Mouse (Mus musculus) lung, embryonic 15.5 days (tissue): Measurements from ENCODE around the gene Zfand4. TPM values are rescaled to one million over a fixed set of nuclear protein-coding genes. Genes with fewer than 3 reads are reported as not detected.
"Not testable (repeated sequence)": the region's sequence is repeated elsewhere in the genome, so short reads cannot be mapped to it uniquely, and the experiment has no call there.

Experiments
- ATAC-seq: fragments of 200-750 bp; cut with Nextera tagmentation; 2 replicates; pipeline ENCODE4 v1.8.0; 2017; ENCODE audit warnings: moderate number of reproducible peaks, borderline replicate concordance; ENCODE audit not compliant: low FRiP score, low TSS enrichment; ENCODE audit errors: extremely low read depth
- H3K27ac ChIP-seq: fragments of 300-500 bp; sonication (generic); 2 replicates; pipeline ENCODE4 v1.5.1; 2015; ENCODE audit warnings: moderate library complexity, mild to moderate bottlenecking, inconsistent platforms
- H3K27me3 ChIP-seq: fragments of 300-500 bp; sonication (generic); 2 replicates; pipeline ENCODE4 v1.6.1; 2015; ENCODE audit warnings: inconsistent platforms
- H3K36me3 ChIP-seq: fragments of 300-500 bp; sonication (generic); 2 replicates; pipeline ENCODE4 v1.6.1; 2015; ENCODE audit warnings: inconsistent platforms
- H3K4me1 ChIP-seq: fragments of 300-500 bp; sonication (generic); 2 replicates; pipeline ENCODE4 v1.6.1; 2015; ENCODE audit warnings: inconsistent platforms
- H3K4me2 ChIP-seq: fragments of 300-500 bp; sonication (generic); 2 replicates; pipeline ENCODE4 v1.6.1; 2015; ENCODE audit warnings: inconsistent platforms, mild to moderate bottlenecking, moderate library complexity
- H3K4me3 ChIP-seq: fragments of 300-500 bp; sonication (generic); 2 replicates; pipeline ENCODE4 v1.5.1; 2015; ENCODE audit warnings: mild to moderate bottlenecking, inconsistent platforms
- H3K9ac ChIP-seq: fragments of 300-500 bp; sonication (generic); 2 replicates; pipeline ENCODE4 v1.6.1; 2015; ENCODE audit warnings: inconsistent platforms
- H3K9me3 ChIP-seq: fragments of 300-500 bp; sonication (generic); 2 replicates; pipeline ENCODE4 v1.6.1; 2016; ENCODE audit warnings: inconsistent platforms
- WGBS: fragments of 180-500 bp; shearing (Covaris S2); methylation state at CpG from one replicate; pipeline ENCODE4 v1.1.7; 2015; 5-methylcytosine and 5-hydroxymethylcytosine counted together
- polyA plus RNA-seq: library from polyadenylated mRNA; unstranded; fragments of >200 nt; fragmentation: Nextera tagmentation; extraction: Ambion mirVana; gene quantifications from 2 replicates; pipeline ENCODE4 v1.2.1, GENCODE M21; 2015

Gene Zfand4
- polyA plus RNA-seq, 1 experiment from 2014 or later, result 6.5 TPM

DNA sequence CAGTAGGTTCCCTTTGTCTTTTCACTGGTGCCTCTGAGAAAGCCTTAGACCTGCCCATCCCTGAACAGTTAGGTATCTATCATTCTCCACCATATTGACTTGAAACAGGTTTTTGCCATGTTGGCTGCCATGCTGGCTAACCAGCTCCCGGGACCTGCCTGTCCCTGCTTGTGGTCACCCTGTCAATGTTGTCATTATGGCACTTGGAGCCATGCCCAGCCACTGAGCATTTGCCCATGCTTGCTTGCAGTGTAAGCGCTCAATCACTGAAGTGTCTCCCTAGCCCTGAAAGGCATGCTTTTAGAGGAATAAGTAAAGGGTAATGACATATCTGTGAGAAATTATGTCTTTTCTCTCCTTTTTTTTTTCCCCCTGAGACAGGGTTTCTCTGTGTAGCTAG is 67.4 kb downstream of the Zfand4 start:
- no peaks in the 10 kb centered on the region for H3K9me3 ChIP-seq
- 77% methylated on average over 2 of the region's 2 CpGs for WGBS
- ATAC-seq, result no peak
- no peak overlapping the region for H3K4me3 ChIP-seq
- H3K36me3 ChIP-seq, result no peaks in the 10 kb centered on the region
- H3K4me1 ChIP-seq, result no peaks in the 10 kb centered on the region
- no peak overlapping the region for H3K9ac ChIP-seq
- no peak overlapping the region for H3K4me2 ChIP-seq
- peaks cover 1% of the 10 kb centered on the region; the same call in 1 of the 2 replicates for H3K27me3 ChIP-seq
- no peak overlapping the region for H3K27ac ChIP-seq

DNA sequence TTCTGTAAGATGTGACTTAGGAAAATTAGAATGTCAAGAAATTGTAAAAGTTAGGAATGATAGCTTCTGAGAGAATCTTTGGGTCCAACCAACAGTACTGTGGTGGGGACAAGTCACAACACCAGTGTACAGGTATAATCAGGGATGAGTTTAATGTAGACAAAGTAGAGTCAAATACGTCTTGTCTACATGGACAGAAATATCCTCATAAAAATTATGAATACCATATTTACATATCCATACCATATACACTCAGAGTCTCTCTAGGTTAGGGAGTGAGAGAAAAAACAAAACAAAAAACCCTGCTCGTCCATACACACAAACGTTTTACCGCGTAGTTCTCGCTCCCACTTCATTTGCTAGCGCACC is 73.4 kb downstream of the Zfand4 start:
- Histone ChIP-seq H3K36me3 (no peaks in the 10 kb centered on the region), H3K27me3 (peaks cover 3% of the 10 kb centered on the region; the same call in 1 of the 2 replicates), H3K4me1 (0 out of 2 replicates have a peak, but pooled peaks cover 2% of the 10 kb centered on the region), H3K9ac (peak overlapping the region; percentile 31; the same call in 1 of the 2 replicates), H3K4me2 (peak overlapping the region; percentile 68), H3K9me3 (no peaks in the 10 kb centered on the region), H3K4me3 (peak overlapping the region; percentile 100), H3K27ac (no peak overlapping the region)
- ATAC-seq, result no peak; the same call in 1 of the 2 replicates
- 1% methylated on average over 7 of the region's 7 CpGs for WGBS

DNA sequence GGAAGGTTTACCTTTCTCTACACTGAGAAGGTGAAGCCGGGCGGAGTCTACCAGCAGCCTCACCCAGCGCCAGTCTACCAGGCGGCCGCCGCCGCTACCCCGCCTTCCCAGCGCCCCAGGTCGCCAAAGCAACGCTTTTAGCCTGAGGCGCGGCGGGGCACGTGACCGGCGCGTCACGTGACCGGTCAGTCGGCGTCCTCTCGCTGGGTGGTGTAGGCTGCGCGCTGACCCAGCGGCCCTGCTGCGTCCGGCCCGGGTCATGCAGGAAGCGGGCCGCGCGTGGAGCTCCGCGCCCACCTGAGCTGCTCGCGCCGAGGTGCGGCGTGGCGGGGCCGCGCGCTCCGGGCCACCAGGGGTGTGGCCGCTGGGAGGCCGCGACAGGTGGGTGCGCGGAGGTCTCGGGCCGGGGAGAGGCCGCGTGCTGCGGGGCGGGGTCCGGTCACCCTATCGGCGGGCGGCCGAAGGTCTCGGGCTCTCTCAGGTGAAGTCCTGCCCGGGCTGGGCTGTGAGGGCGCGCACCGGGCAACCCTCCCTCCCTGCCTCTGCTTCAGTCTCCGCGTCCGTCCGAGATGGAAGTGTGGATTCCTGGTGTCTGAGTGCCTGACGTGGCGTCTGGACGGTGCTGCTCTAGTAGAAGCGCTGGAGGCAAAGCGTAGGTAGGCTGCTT is 73.9 kb downstream of the Zfand4 start, which contains the start of gene March8:
March8 (plus strand) TSS at position 190 of the 667 bp plus-strand sequence.
- Histone ChIP-seq H3K27me3 (peaks cover 3% of the 10 kb centered on the region; the same call in 1 of the 2 replicates), H3K4me1 (0 out of 2 replicates have a peak, but pooled peaks cover 2% of the 10 kb centered on the region), H3K4me3 (peak within 1 kb of the TSS; percentile 100), H3K9me3 (no peaks in the 10 kb centered on the region), H3K9ac (peak within 1 kb of the TSS; percentile 83), H3K36me3 (no peaks in the 10 kb centered on the region), H3K4me2 (peak within 1 kb of the TSS; percentile 68), H3K27ac (peak within 1 kb of the TSS; percentile 67)
- WGBS, result under 1% methylated on average over 70 of the region's 75 CpGs
- ATAC-seq, result peak; percentile 96

DNA sequence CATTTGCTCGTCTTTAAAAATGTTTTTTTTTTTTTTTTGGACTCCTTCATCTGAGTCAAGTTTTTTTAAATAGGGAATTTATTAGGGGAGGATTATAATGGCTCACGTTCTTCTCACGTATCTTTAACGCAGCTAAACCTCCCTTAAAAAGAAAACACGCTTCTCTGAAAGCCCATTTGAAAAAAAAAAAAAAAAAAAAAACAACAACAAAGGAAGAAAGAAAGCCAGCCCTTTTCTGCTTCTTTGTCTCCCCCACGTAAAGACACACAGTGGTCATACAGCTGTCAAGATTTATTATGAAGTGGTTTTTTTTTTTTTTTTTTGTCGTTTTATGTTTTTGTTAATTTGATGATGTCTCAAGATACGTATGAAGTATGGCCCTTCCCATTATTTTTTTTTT is 74.5 kb downstream of the Zfand4 start:
- peaks cover 3% of the 10 kb centered on the region; the same call in 1 of the 2 replicates for H3K27me3 ChIP-seq
- WGBS, result 6% methylated on average over 8 of the region's 8 CpGs
- no peak overlapping the region for H3K27ac ChIP-seq
- no peak for ATAC-seq
- H3K36me3 ChIP-seq, result no peaks in the 10 kb centered on the region
- H3K4me2 ChIP-seq, result peak overlapping the region; percentile 68
- peak overlapping the region; percentile 100 for H3K4me3 ChIP-seq
- 0 out of 2 replicates have a peak, but pooled peaks cover 2% of the 10 kb centered on the region for H3K4me1 ChIP-seq
- H3K9ac ChIP-seq, result peak overlapping the region; percentile 83
- no peaks in the 10 kb centered on the region for H3K9me3 ChIP-seq

DNA sequence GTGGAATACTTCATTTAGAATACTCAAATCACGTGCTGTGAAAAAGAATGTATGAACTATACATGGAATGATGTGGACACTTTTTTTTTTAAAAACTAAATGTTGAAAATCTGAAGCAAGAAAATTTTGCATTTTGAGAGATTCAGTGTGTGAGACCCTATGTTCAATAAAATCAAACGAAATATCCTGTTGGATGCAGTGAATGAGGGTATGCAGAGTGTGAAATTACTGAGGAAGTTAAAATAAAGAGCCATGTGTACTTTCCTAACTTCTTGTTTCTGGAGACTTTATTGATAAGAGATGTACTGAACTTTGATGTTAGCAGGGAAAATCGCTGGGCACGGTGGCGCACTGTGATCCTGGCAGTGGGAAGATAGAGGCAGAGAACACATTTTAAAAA is 75.1 kb downstream of the Zfand4 start:
- Histone ChIP-seq H3K27me3 (peaks cover 3% of the 10 kb centered on the region; the same call in 1 of the 2 replicates), H3K4me1 (0 out of 2 replicates have a peak, but pooled peaks cover 2% of the 10 kb centered on the region), H3K27ac (no peak overlapping the region), H3K4me2 (peak overlapping the region; percentile 68), H3K9ac (no peak overlapping the region), H3K9me3 (no peaks in the 10 kb centered on the region), H3K4me3 (peak overlapping the region; percentile 100; the same call in 1 of the 2 replicates), H3K36me3 (no peaks in the 10 kb centered on the region)
- 77% methylated on average over 5 of the region's 5 CpGs for WGBS
- ATAC-seq, result no peak

DNA sequence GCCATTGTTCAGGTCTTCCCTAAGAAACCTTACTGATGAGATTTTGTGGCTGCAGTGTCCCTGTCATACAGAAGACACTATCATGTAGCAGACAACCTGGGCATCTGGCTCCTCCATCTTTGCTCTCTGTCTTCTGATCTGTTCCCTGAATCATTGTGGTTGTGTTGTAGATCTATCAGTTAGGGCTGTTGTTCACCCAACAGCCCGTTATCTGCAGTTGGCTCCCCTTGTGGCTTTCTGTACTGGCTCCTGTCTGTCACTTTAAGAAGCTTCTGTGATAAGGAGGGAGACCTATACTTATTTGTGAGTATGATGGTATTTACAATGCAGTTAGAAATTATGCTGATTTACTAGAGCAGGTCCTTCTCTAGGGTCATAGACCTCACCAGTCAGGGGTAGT is 76.5 kb downstream of the Zfand4 start:
- no peaks in the 10 kb centered on the region for H3K36me3 ChIP-seq
- 67% methylated on average over 1 of the region's 1 CpGs for WGBS
- H3K4me1 ChIP-seq, result 0 out of 2 replicates have a peak, but pooled peaks cover 2% of the 10 kb centered on the region
- no peak overlapping the region for H3K9ac ChIP-seq
- no peak overlapping the region for H3K27ac ChIP-seq
- no peaks in the 10 kb centered on the region for H3K9me3 ChIP-seq
- ATAC-seq, result no peak
- H3K27me3 ChIP-seq, result peaks cover 3% of the 10 kb centered on the region; the same call in 1 of the 2 replicates
- no peak overlapping the region for H3K4me2 ChIP-seq
- no peak overlapping the region for H3K4me3 ChIP-seq

DNA sequence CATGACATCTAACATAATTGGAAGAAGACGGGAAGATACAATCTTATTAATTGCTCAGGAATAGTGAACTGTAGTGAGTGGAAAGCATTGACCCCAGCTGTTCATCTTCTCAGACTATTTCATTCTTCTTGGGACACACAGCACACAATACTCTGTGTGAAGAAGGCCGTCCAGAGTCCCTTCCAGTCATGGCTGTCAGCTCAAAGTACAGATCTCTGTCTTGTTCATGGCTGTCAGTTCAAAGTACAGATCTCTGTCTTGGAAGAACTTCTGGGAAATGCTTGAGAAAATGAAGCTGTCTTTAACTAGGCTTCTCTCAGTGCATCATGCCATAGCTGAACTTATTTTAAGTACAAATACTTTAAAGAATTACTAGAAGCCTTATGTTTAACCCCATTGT is 83.9 kb downstream of the Zfand4 start:
- Histone ChIP-seq H3K9ac (no peak overlapping the region), H3K9me3 (no peaks in the 10 kb centered on the region), H3K27ac (no peak overlapping the region), H3K4me3 (no peak overlapping the region), H3K4me1 (no peaks in the 10 kb centered on the region), H3K36me3 (no peaks in the 10 kb centered on the region), H3K27me3 (no peaks in the 10 kb centered on the region), H3K4me2 (no peak overlapping the region)
- WGBS, result 76% methylated on average over 2 of the region's 2 CpGs
- ATAC-seq, result no peak

DNA sequence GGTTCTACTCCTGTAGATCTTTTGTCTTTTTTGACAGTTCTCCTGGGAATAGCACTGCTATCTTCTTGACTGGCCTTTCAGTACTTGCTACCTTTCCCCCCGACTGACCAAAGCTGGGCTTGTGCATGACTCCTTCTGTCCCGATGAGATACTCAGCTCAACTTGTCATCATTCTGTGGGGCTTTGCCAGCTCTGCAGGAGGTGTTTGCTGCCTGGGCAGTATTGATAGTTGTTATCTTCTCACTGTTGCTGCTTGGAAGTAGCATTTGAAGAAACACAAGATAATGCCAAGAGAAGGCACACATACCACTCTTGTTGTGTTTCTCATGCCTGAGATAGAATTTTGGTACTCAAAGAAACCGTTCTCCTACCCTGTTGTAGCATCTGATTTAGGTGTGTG is 86.0 kb downstream of the Zfand4 start:
- WGBS, result 78% methylated on average over 3 of the region's 3 CpGs
- ATAC-seq, result peak; percentile 31; the same call in 1 of the 2 replicates

DNA sequence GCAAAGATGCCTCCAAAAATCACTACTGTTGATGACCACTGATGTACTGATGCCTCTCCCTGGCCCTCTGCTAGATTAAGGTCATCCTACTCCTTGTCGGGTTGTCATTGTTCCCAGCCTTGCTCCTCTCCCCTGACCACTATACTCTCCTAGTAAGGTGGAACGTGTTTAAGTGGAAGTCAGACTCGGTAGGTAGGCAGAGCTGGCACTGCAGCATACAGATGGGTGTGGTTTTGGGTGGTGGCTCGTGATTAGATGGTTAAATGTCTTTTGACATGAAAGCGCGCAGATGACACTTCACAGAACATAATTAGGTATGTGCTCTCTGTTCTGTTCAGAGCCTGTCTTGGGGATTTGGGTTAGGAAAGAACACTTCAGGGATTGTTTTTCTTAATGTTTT is 86.6 kb downstream of the Zfand4 start:
- Histone ChIP-seq H3K4me1 (no peaks in the 10 kb centered on the region), H3K4me2 (no peak overlapping the region), H3K36me3 (no peaks in the 10 kb centered on the region), H3K4me3 (no peak overlapping the region), H3K27ac (no peak overlapping the region), H3K9me3 (no peaks in the 10 kb centered on the region), H3K27me3 (no peaks in the 10 kb centered on the region), H3K9ac (no peak overlapping the region)
- no peak for ATAC-seq
- WGBS, result 79% methylated on average over 6 of the region's 6 CpGs

More for the DNA sequence above, 86.0 kb downstream of the Zfand4 start:
- Histone ChIP-seq H3K9ac (no peak overlapping the region), H3K27ac (no peak overlapping the region), H3K9me3 (no peaks in the 10 kb centered on the region), H3K4me3 (no peak overlapping the region), H3K36me3 (no peaks in the 10 kb centered on the region), H3K4me1 (no peaks in the 10 kb centered on the region), H3K27me3 (no peaks in the 10 kb centered on the region), H3K4me2 (no peak overlapping the region)

DNA sequence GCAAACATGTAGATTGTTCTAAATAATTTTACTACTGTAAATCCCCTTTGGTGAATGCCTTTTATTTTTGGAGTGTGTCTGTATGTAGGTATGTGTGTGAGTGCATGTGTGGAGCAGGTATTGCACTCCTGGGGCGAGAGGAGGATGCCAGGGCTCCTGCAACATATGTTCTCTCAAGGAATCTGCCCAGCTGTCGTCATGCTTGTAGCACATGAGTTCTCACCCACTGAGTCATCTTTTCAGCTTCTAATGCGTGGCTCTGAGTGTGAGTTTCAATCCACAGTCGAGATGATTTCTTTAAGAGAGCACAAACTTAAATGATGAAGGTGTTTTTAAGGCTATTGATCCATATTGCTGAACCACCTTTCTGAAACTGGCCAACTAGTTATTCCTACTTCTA is 87.5 kb downstream of the Zfand4 start:
- no peak for ATAC-seq
- Histone ChIP-seq H3K9ac (no peak overlapping the region), H3K27ac (no peak overlapping the region), H3K9me3 (no peaks in the 10 kb centered on the region), H3K4me1 (no peaks in the 10 kb centered on the region), H3K4me3 (no peak overlapping the region), H3K36me3 (no peaks in the 10 kb centered on the region), H3K4me2 (no peak overlapping the region), H3K27me3 (no peaks in the 10 kb centered on the region)
- WGBS, result 65% methylated on average over 4 of the region's 4 CpGs

DNA sequence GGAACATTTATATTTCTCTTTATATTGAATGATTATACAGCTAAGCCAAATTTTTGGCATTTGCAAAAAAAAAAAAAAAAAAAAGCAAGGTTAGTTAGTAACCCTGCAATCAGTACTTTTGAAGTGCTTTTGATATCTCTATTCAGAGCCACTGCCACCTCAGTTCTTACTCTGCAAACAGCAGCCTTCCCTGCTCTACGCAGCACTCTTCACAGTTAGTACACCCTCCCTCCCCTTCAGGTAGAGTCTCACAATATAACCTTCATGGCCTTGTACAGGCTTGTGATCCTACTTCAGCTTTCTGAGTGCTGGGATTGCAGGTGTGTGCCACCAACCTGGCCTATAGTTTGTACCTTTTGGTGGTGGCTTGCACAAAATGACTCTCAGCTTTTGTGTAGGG is 89.4 kb downstream of the Zfand4 start:
- Histone ChIP-seq H3K36me3 (no peaks in the 10 kb centered on the region), H3K9me3 (no peaks in the 10 kb centered on the region), H3K4me3 (no peak overlapping the region), H3K4me1 (no peaks in the 10 kb centered on the region), H3K27me3 (no peaks in the 10 kb centered on the region), H3K4me2 (no peak overlapping the region), H3K27ac (no peak overlapping the region), H3K9ac (no peak overlapping the region)
- WGBS, result 67% methylated on average over 1 of the region's 1 CpGs
- no peak for ATAC-seq

DNA sequence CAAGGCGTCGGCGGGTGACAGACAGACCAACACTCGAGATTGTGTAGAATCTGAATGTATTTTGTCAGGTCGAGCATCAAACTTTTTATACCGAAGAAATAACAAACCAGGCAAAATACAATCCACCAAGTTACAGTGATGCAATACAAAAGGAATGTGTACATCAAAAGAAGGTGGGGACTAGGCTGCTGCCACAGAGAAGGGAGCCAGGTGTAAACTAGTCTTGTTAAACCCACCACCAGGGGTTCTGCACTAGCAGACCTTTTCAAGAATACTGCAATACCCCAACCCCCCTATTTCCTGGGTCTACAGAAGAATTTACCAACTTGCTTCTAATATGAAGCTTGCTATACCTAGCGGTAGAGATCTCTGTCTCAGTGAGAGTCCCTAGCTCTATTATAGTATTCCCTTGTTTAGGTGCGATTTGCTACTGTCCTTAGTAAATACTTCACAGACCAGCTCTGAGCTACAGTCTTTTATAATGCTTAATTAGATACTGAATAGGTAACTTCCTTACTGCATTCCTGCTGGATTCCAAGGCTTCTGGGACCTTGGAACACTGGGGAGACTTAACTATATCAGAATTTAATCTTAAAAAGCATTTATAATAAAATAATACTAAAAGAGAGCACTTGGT is 92.4 kb downstream of the Zfand4 start:
- not testable (repeated sequence) for ATAC-seq, H3K4me1 ChIP-seq, H3K4me3 ChIP-seq, H3K27me3 ChIP-seq, H3K36me3 ChIP-seq, H3K9me3 ChIP-seq, H3K27ac ChIP-seq, H3K4me2 ChIP-seq, H3K9ac ChIP-seq
- 66% methylated on average over 8 of the region's 8 CpGs for WGBS
